Mouse (Mus musculus) naive thymus-derived CD4-positive, alpha-beta T cell, adult 2 months (primary cell): ENCODE data around the gene Farsb.
"Not testable (repeated sequence)": the region's sequence is repeated elsewhere in the genome, so short reads cannot be mapped to it uniquely, and the experiment has no call there.

Experiments
- DNase-seq: peaks from one replicate; pipeline ENCODE4 v3.0.0-alpha.2; 2011; ENCODE audit warnings: low read depth

Gene Farsb

DNA sequence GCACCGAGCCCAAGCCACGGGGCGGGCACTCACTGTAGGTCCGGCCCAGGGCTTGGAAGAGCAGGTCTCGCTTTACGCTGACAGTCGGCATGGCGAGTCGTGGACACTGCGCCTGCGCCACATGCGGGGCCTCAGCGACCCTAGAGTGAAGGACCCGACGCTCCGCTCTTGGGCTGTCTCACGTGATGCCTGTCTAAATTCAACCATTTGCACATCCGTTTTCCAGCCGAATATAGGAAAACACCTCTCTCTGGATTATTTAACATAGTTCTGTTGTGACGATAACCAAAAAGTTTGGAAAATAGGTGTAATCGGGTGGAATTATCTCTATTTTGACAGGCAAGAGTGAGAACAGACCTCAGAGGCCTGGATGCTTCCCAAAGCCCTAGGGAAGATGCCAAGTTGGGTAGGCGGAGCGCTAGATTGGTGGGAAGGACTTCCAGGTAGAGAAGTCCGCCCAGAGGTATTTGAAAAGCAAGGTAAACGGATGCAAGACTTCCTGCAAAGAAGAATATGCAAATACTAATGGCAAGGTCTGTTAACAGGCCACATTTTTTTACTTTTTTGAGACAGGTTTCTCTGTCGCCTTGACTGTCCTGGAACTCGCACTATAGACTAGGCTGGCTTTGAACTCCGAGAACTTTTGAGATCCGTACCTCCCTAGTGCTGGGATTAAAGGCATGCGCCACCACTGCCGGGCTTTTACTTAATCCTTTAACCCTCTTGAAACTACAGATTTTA, at the start of gene Farsb:
Gene Farsb (minus strand): TSS at position 146 of the 741 bp plus-strand sequence.
- DNase-seq, result peak; percentile 95

DNA sequence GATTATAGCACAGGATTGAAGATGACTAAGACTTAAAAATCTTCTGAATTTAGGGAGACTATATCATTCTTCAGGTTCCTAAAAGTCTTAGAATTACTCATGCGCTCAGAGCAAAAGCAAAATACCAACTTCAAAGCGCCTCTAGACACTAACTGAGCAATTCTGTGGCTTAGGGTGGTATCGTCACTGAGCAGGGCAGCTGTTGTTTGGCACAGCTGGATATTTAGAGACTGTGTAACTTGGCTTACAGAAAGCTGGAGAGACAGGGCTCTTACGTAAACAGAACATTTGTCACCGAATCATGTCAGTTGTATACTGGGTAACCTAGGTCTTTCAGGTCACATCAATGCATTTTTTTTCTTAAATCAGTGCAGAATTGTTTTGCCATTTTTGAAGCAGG, 49.7 kb upstream of the Farsb start:
- peak; percentile 87 for DNase-seq

DNA sequence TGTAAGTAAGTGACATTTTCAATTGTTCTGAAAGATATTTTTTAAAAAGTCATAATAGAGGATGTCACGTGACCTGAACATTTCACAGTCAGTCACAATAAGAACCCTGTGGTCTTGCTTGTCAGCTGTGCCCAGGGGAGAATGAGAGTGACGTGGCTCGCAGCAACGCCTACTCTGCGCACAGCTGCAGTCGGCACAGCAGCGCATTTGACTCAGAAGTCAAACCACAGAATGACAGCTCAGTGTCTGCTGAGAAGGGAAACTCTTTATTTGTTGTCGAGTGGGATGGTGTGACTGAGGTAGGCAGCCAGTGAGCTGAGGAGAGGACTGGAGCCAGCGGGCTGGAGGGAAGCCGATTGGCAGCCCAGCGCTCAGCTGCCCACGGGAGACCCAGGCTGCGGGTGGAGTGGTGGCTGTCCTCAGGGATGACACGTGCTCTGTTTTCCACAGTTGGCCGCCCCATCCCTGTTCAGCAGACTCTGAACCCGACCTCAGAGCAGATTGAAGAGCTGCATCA, 48.9 kb upstream of the Farsb start:
- peak; percentile 95 for DNase-seq

DNA sequence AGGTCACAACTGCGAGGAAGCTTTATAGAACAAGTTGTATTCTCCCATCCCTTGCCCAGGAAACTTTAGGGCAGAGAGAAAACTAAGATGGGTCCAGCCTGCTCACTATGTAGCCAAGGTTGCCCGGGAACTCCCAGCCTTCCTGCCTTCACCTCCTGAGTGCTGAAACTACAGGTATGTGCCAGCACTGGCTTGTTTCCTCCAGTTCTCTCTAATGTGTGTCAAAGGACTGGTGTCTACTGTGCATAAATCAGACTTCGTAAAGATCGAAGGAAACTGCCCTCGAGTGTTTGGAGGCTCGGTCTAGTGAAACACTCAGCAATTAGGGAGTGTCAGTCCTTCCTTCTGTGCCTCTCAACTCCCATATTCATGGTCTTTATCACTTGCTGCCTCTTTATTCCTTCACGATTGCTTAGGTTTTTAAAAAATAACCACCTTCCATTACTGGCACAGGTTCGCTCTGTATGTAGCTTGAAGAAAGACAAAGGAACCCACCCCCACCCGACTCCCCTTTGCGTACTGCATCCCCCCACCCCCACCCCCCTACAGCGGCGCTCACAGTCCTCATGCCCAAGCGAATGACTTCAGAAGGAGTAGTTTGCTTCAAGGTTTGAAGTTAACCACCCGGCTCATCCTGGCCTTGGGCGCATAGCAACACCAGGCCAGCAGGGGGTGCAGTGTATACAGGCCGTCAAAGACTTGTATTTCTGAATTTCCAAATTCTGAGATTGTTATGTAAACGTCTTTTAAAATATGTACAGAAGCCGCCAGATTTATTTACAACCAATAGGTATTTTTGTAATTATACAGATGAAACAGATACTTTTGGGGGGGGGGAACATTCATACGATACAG, 47.8 kb upstream of the Farsb start:
- DNase-seq, result peak; percentile 88

DNA sequence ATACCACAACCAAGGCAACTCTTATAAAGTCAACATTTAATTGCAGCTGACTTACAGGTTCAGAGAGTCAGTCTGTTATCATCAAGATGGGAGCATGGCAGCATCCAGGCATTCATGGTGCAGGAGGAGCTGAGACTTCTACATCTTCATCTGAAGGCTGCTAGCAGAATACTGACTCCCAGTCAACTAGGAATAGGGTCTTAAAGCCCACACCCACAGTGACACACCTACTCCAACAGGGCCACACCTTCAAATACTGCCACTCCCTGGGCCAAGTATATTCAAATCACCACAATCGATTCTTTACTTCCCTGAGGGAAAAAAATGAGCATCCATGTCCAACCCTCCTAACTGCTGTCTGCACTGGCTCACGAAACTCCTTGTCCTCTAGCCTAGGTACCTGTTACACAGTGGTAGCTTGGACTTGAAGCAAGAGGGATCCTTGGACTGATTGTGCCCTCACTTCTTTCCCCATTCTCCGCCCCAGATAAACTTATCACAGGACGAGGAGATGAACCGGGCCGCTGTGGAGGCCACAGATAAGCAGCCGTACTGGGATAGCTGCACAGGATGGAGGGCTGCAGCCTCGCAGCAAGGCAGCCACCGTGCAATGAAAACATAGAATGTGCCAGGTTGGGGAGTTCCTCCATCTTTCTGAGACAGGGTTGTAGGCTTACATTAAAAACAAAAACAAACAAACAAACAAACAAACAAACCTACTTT, 45.9 kb upstream of the Farsb start:
- DNase-seq, result no peak

DNA sequence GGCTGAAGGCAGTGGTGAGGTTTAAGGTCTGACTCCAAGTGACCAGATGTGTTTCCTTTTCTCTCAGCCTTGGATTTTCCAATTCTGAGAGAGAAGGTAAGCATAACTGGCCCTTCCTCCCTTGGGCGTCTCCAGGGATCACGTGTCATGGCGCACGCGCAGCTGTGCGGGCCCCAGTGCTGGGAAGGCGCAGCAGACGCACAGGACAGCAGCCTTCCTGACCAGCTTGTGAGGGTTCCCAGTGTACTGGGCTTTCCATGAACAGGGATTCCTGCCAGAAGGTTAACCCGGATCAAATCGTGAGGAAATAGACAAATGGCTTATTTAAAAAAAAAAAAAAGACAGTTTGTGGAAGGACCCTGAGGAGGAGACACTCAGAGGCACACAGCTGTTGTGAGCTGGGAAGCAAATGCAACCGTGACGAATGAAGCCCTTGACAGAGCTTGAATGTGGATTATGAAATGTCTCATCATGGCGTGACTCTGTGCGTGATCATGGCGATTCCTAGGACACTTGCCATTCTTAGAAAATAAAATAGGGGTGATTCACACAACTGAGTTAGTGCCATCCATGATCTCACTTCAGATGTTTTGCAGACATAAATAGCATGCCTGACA, 43.6 kb upstream of the Farsb start:
- DNase-seq, result no peak

DNA sequence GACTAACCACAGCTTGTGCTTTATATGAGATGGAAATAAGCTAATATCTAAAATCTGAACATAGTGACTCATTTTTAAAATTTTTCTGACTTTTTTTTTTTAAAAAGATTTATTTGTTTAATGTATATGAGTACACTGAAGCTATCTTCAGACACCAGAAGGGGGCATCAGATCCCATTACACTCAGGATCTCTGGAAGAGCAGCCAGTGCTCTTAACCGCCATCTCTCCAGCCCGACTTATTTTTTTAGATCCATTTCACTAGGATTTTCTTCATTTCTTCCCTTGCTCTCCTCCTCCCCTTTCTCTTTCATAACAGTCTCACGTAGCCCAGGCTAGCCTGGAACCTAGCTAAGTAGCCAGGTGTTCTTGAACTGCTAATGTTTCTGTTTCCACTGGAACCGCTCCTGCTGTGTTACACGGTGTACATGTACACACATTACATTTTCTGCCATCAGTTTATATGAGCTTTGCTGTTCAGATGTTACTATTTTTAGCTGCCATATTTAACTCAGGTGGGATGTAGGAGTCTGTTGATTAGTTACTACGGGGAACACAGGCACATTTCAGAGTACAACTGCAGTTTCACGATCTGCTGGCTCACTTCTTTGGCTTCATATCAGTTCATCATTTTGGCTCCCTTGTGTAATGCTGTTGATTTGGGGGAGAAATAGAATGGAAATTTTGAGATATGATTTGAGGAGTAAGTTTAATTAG, 42.0 kb upstream of the Farsb start:
- no peak for DNase-seq

DNA sequence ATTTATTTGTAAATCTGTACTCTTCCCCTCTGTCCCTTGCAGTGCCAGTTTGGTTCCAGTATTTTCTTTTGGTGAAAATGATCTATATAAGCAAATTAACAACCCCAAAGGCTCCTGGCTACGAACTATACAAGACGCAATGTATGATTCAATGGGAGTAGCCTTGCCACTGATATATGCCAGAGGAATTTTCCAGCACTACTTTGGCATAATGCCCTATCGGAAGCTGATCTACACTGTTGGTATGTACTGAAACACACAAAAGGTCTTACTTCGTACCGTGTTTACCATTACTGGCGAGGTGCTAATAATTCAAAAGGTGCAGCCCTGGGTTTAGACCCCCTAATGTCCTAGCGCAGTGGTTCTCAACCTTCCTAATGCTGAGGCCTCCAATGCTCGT, 40.3 kb upstream of the Farsb start:
- no peak for DNase-seq

DNA sequence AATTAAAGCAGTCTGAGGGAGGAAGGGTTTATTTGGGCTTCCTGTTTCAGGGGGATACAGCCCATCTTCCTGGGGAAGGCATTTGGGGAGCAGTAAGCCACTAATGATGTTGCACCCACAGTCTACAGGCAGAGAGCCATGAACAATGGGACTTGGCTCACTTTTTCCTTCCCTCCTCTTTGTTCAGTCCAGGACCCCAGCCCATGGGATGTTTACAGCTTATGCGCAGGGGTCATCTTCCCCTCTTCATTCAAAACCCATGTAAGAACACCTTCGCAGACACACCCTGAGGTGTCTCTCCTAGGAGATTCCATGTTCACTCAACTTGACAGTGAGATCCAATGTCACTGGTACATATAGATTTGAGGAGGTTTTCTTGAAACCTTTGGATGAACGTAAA, 39.7 kb upstream of the Farsb start:
- no peak for DNase-seq

DNA sequence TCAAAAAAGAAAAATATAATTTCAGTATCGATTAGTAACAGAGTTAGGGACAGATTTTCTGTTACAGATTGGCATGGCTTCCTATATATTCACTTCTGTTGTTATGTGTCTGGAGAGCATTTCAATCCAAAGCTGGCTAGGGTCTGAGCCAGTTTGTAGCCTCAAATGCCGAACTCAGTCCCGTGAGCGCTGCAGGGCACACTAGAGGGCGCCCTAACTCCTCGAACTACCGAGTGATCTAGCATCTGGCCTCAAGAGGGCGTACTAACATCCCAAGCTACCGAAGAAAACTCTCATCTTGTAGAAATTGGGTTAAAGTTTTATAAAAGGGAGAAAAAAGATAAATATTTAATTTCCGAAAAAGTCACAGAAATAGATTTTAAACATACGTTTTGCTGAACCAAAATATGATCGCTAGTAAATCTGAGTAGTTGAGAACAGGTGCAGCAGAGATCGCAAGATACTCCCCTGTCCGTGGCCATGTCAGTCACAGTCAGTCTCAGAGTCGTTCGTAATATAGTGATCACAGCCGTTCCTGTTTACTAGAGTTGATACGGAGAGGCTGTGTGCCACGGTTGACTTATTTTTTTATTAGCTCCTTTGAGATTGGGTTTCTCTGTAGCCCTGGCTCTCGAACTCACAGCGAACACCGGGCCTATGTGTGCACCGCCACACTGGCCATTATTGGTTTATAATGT, 36.6 kb upstream of the Farsb start:
- DNase-seq, result peak; percentile 80

DNA sequence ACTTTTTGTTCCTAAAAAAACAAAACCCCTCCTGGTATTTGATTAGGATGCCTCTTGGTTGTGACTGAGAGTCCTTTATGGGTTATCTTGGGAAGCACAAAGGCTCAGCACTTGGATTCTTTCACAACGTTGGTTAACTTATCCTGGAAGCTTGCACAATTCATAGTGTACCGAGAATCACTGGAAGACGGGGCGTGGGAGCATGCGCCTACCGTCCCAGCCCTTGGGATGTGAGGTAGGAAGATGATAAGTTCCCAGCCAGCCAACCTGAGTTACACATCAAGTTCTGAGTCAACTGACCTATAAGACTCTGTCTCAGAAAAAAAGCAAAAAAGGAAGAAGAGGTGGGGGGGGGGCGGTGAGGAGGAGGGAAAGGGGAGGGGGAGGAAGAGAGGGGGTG, 30.2 kb upstream of the Farsb start:
- DNase-seq, result no peak

DNA sequence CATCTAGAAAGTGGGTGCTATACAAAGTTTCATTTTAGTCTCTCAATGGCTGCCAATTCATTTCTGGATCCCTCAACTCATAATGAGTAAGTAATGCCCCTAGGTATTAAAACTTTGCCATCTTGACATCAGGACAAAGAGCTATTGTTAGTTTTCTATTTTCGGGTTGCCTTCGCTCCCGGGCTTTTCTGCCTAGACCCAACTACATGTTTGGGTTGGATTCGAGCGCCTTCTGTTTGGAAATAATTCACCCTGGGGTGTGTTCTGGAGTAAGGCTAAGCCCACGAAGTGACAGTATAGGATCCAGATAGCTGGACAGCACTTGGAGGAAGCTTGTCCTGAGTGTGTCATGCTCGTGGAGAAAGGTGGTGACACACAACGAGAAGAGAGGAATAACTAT, 24.1 kb upstream of the Farsb start:
- DNase-seq, result no peak

DNA sequence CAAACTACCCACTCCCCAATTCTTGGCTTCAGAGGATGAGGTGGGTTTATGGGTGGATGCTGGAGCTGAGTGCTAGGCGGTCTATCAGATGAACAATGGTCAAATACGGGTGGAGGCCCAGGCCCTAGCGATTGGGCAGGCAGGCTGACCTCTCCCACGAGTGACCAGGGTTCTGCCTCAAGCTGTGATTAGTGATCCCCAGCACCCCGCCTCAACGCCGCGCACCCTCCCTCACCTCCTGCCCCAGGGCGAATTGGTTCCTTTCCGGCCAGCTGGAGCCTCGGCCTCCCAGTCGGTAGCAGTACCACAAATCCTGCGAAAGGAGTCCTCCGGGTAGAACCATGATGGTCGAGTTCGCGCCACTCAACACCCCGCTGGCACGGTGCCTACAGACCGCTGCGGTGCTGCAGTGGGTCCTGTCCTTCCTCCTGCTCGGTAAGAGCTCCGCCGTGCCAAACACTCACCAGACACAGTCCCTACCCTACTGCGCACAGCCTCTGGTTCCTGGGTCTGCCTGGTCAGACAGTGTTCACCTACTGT, 23.0 kb upstream of the Farsb start, which contains the start of gene BC035947:
Gene BC035947 (minus strand): TSS at position 538 of the 540 bp plus-strand sequence.
- no peak for DNase-seq

DNA sequence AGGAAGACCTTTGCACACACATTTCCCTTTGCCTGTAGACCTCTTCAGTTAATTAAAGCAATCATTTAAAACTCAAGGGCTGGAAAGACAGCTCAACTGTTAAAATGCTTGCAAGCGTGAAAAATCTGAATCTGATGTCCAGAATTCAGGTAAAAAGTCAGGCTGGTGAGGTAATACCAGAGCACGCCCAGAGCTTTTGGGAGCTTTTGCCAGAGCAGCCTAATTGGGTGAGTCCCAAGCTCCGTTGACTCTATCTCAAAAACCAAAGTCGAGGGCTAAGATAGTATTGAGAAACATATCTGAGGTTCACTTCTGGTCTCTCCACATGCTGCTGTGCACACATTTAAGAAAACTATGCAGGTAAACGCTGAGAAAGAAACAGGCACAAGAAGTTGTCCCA, 22.2 kb upstream of the Farsb start, which contains the start of gene Mogat1:
Gene Mogat1 (plus strand): TSS at position 130 of the 400 bp plus-strand sequence.
- no peak for DNase-seq

DNA sequence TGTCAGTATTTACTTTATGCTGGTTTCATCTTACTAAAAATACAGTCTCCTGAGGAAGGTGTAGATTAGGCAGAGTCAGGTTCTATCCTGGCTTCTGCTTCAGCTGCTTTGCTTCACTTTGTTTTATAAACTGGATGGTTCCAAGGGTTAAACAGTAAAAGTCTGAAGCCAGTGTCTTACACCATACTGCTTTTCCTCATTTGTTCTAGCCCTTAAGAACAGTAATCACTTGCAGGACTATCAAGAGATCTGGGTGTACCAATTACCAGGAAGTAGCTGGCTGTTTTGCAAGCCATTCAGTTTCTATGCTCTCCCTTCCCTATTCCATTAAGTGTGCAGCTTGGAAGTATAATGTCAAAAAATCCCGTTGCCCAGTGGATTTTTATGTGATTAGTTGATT, 18.4 kb upstream of the Farsb start:
- no peak for DNase-seq

DNA sequence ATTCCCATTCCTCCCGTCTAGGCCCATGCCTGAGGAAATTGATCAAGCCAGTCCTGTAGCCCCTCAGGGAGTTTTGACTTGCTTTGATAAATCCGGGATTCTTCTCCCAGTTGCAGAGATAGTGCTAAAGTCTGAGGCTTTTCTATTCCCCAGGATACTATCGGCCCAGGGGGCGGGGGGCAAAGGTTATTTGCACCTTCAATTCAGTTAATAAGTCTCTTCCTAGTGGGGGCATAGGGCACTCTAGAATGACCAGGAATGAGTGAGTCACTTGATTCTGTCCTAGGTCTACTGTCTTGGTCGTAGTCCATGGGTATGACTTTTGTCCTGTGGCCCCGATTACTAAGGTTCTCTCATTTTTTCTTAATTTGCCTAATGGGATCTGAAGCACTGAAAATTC, 13.8 kb upstream of the Farsb start:
- DNase-seq, result no peak

DNA sequence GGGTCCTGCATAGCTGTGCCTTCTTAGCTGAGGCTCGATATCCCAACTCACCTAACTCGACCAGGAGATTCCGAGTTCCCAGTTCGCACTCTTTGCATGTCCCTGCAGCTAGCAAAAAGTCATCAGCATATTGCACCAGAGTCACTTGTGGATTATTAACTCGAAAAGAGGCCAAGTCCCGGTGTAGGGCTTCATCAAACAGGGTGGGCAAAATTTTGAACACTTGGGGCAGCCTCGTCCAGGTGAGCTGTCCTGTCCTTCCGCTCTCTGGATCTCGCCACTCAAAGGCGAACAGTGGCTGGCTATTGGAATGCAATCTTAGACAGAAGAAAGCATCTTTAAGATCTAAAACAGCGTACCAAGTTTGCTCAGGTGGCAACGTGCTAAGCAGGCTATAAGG, 13.2 kb upstream of the Farsb start:
- DNase-seq, result not testable (repeated sequence)

DNA sequence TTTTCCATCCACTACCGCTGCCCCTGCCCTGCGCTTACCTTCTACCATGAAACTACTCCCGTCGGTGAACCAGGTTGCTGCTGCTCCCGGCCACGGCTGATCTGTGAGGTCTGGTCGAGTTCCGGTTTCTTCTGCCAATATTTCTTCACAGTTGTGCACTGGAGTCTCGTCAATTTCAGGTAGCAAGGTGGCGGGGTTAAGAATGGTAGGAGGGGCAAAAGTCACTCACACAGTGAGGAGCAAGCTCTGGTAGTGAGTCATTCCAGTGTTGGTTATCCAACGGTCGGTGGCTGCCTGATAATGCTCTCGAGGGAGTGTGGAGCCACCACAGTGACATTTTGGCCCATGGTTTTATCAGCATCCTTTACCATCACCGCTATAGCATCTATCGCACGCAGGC, 12.3 kb upstream of the Farsb start:
- DNase-seq, result no peak

DNA sequence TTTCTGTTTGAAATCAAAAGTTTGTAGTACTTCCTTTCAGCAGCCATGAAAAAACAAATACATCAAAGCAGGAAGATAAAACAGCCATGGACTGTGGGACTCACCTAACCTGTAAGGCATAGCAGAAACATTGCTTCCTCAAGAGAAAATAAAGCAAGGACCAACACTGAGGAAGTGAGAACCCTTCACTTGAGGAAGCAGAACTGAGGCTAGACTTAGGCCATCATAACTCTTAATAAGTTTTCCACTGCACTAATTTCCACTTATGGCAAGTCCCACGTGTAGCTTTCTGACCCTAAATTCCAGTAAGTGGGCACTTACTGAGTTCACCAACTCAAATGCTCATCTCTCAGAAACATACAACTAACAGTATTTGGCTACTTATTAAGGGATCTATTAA, 1.4 kb upstream of the Farsb start:
- no peak for DNase-seq

DNA sequence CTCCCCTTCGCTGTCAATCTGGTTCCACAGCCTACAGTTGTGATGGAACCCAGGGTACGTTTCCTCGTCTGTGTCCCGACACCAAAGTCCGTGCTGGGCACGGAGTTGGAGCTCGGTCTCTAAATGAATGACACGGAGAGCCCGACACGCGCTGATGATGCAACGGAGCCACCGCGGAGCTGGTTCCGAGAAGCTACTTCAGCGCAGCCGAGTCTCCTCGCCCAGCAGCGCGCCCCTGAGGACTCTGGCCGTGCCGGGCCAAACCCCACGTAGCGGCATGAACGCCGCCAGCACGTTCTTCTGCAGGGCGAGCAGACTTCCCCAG, 308 bp downstream of the Farsb start:
- DNase-seq, result no peak

DNA sequence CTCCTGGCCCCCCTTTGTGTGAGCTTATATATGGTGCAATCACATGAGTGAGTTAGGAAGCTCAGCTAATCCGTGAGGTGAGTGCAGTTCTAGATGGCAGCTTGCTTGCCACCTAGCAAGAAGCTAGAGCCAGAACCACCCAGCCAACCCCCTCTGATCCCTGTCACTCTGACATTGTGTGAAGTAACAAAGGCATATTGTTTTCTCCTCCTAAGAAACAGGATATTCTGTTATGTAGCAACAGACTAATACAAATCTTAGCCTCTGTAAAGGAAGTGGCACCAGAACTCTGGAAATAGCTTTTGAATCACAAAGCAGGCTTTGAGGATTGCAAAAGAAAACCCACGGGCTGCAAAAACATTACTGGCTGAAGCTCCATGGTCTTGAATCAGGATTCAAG, 4.3 kb downstream of the Farsb start:
- DNase-seq, result no peak
